In genomic region chrX:48532175-48532574, GRCm38 (mm10) we compare ENCODE assay signal across 8 mouse cellular contexts. TPM values are rescaled to one million over a fixed set of nuclear protein-coding genes. Genes with fewer than 3 reads are reported as not detected.
DNase-seq lines count a peak whose midpoint lies in the region; ATAC-seq lines count a peak whose summit lies in the region.

No protein-coding gene starts in this region.

- H3K27me3 ChIP-seq in kidney, embryonic 14.5 days (ENCODE audit: control insufficient read depth, insufficient read depth, low read length): no peaks in the 10 kb centered on the region
- no peaks in the 10 kb centered on the region for H3K27me3 ChIP-seq in hindbrain, embryonic 16.5 days (replicated peaks; ENCODE audit: control insufficient read depth, insufficient read depth, low read length)
- H3K27me3 ChIP-seq in midbrain, embryonic 15.5 days (replicated peaks): no peaks in the 10 kb centered on the region

- no peaks in the 10 kb centered on the region for H3K36me3 ChIP-seq in kidney, embryonic 14.5 days (ENCODE audit: control insufficient read depth, insufficient read depth, low read length)
- no peaks in the 10 kb centered on the region for H3K36me3 ChIP-seq in hindbrain, embryonic 16.5 days (ENCODE audit: control insufficient read depth, insufficient read depth, low read length)
- H3K36me3 ChIP-seq in midbrain, embryonic 15.5 days (replicated peaks): no peaks in the 10 kb centered on the region; the same call in 1 of the 2 replicates

- WGBS in kidney, embryonic 14.5 days: 39% methylated on average over 3 of the region's 3 CpGs
- WGBS in hindbrain, embryonic 16.5 days: 34% methylated on average over 3 of the region's 3 CpGs
- 36% methylated on average over 3 of the region's 3 CpGs for WGBS in midbrain, embryonic 15.5 days

- no peak for ATAC-seq in kidney, embryonic 14.5 days (ENCODE audit: low FRiP score, low TSS enrichment)
- ATAC-seq in hindbrain, embryonic 16.5 days: peak; percentile 52; the same call in 1 of the 2 replicates
- ATAC-seq in midbrain, embryonic 15.5 days (replicated peaks): peak; percentile 62

- H3K4me2 ChIP-seq in kidney, embryonic 14.5 days (replicated peaks; ENCODE audit: low read depth, low read length): no peak overlapping the region
- H3K4me2 ChIP-seq in hindbrain, embryonic 16.5 days (ENCODE audit: low read length): no peak overlapping the region
- no peak overlapping the region for H3K4me2 ChIP-seq in midbrain, embryonic 15.5 days

- H3K9ac ChIP-seq in kidney, embryonic 14.5 days (ENCODE audit: low read depth, low read length): no peak overlapping the region
- no peak overlapping the region for H3K9ac ChIP-seq in hindbrain, embryonic 16.5 days (ENCODE audit: low read depth, low read length)
- no peak overlapping the region for H3K9ac ChIP-seq in midbrain, embryonic 15.5 days

- no peak overlapping the region for H3K27ac ChIP-seq in kidney, embryonic 14.5 days (ENCODE audit: low read depth, low read length)
- no peak overlapping the region for H3K27ac ChIP-seq in hindbrain, embryonic 16.5 days (ENCODE audit: low read depth, low read length)
- H3K27ac ChIP-seq in midbrain, embryonic 15.5 days: no peak overlapping the region

- no peak overlapping the region for H3K4me3 ChIP-seq in kidney, embryonic 14.5 days (ENCODE audit: low read length)
- H3K4me3 ChIP-seq in hindbrain, embryonic 16.5 days (ENCODE audit: low read length): no peak overlapping the region
- H3K4me3 ChIP-seq in midbrain, embryonic 15.5 days: no peak overlapping the region

- H3K4me1 ChIP-seq in kidney, embryonic 14.5 days (ENCODE audit: control insufficient read depth, insufficient read depth, low read length): no peaks in the 10 kb centered on the region
- H3K4me1 ChIP-seq in hindbrain, embryonic 16.5 days (ENCODE audit: control insufficient read depth, insufficient read depth, low read depth, low read length): no peaks in the 10 kb centered on the region
- H3K4me1 ChIP-seq in midbrain, embryonic 15.5 days: no peaks in the 10 kb centered on the region

- H3K9me3 ChIP-seq in kidney, embryonic 14.5 days (ENCODE audit: control insufficient read depth, low read length): no peaks in the 10 kb centered on the region
- H3K9me3 ChIP-seq in hindbrain, embryonic 16.5 days (ENCODE audit: control insufficient read depth, low read length): no peaks in the 10 kb centered on the region
- no peaks in the 10 kb centered on the region for H3K9me3 ChIP-seq in midbrain, embryonic 15.5 days

- DNase-seq in kidney, adult 11 months: peak; percentile 36
- peak; percentile 61 for DNase-seq in cerebellum, adult 9-11 months
- DNase-seq in frontal cortex, postnatal 14 days (ENCODE audit: low spot score in 2 of 2): peak; percentile 42 to 69
- DNase-seq in left cerebral cortex, adult 8-10 months (ENCODE audit: low spot score in 2 of 2): peak; percentile 47 to 54
- DNase-seq in spleen, postnatal 4 days (ENCODE audit: low spot score in 2 of 2): peak; percentile 54 to 86

RNA-seq across cellular contexts. Expression of gene Rab33a, which starts 13.1 kb away (rescaled TPM):
- polyA plus RNA-seq in kidney, embryonic 14.5 days (2014; fragmentation: Nextera tagmentation; extraction: Ambion mirVana): 2.4 and 4.1 TPM in 2 replicates
- 88.5 and 98.7 TPM in 2 replicates for polyA plus RNA-seq in hindbrain, embryonic 16.5 days (2015; fragmentation: Nextera tagmentation; extraction: Ambion mirVana)
- total RNA-seq in left cerebral cortex, adult 8-10 months (2022): 10 to 100 TPM; 30.2 to 39.6 (median 33.8) TPM
- polyA plus RNA-seq in midbrain, embryonic 15.5 days (2015; fragmentation: Nextera tagmentation; extraction: Ambion mirVana): 94.9 and 98.1 TPM in 2 replicates

RNA-seq across cellular contexts. Expression of gene Aifm1, which starts 18.8 kb away (rescaled TPM):
- 70.1 and 72.8 TPM in 2 replicates for polyA plus RNA-seq in kidney, embryonic 14.5 days (2014; fragmentation: Nextera tagmentation; extraction: Ambion mirVana)
- polyA plus RNA-seq in hindbrain, embryonic 16.5 days (2015; fragmentation: Nextera tagmentation; extraction: Ambion mirVana): 42.1 and 45.1 TPM in 2 replicates
- 10 to 100 TPM; 23.6 to 26.2 (median 24.7) TPM for total RNA-seq in left cerebral cortex, adult 8-10 months (2022)
- 36.1 and 38.9 TPM in 2 replicates for polyA plus RNA-seq in midbrain, embryonic 15.5 days (2015; fragmentation: Nextera tagmentation; extraction: Ambion mirVana)

Comparison
In these comparisons a context has a peak if more than half of its experiments do, and no peak if none do; other contexts are left out.
1. RNA of gene Rab33a, which starts 13.1 kb away (polyA plus RNA-seq): 88.5 to 98.7 TPM in hindbrain, embryonic 16.5 days and 94.9 to 98.1 TPM in midbrain, embryonic 15.5 days; 2.4 to 4.1 TPM in kidney, embryonic 14.5 days; every median in the first group is over 10 times any median in the second.
2. Peak in every context shown above with its lines, with median percentiles within 50 percentile points of each other: DNase-seq.